Mouse (Mus musculus) forelimb bud, embryonic 11.5 days (tissue): Measurements from ENCODE around the gene Ube2z.

ENCODE experiments used
- DNase-seq: peaks from one replicate; pipeline ENCODE4 v3.0.0-alpha.2; 2012; ENCODE audit warnings: low read depth, low spot score

The Ube2z gene

GRCm38 (mm10) chr11:96058309-96058708 lies 6.9 kb downstream of the Ube2z start:
- no peak for DNase-seq

- DNase-seq: no peak
These were observed 14.3 kb downstream of the Ube2z start for GRCm38 (mm10) chr11:96050854-96051253.

- no peak for DNase-seq
These were observed 15.2 kb downstream of the Ube2z start for GRCm38 (mm10) chr11:96049939-96050338.

DNA sequence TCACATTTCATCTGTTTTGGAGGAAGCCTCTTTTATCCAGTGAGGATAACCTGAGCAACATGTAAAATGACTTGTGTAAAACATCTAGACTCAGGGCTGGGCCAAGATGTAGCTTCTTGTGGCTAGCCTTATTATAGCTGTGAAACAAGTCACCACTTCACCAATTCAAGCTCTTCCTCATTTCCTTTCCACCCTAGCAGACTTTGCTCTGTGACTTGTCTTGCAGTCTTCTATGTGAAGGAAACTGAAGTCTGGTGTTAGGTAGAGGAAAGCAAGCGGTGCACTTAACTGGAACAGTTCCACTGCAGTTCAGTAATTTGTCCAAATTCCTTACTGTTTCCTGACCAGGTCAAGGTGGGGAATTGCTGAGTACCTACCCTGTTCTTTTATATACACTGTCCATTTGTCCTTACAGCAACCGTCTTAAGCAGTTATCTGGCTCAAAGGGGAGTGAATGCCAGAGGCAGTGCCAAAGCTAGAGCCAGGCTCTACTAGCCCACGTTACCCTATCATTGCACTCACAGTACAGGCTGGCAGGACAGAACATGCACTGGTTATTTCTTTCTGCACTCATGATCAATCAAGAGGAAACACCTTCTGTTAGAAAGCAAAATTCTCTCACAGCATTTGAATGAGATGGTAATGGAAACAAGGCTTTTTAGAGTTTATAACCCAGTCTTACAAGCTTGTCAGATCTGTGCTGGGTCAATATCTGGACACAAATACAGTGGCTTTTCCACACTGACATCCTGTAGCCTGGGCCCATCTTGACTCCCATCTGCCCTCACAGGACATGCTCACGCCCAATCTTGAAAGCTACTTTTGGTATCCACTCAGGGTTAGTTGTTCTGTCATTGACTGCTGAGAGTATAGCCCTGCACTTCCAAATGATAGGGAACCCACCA lies 17.5 kb downstream of the Ube2z start:
- DNase-seq: no peak

- no peak for DNase-seq
These were observed 18.4 kb downstream of the Ube2z start for GRCm38 (mm10) chr11:96046793-96047192.

DNA sequence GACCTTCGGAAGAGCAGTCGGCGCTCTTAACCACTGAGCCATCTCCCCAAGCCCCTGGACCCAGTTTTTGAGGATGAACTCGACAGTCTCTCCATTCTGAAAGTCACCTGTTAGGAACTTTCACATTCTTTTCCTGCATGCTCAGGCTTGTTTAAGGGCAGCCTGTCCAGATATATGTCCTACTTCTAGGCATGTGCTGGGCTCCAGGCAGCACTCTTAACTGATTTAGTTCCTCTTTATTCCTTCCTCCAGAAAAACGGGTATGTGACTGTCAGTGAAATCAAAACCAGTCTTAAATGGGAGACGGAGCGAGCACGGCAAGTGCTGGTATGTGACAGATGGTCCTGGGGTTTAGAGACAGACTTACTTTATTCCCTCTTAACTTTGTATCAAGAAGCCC lies 19.2 kb downstream of the Ube2z start:
- no peak for DNase-seq

GRCm38 (mm10) chr11:96044803-96045567 lies 20.2 kb downstream of the Ube2z start:
- DNase-seq: no peak

- no peak for DNase-seq
These were observed 26.6 kb downstream of the Ube2z start for GRCm38 (mm10) chr11:96038560-96038959.

DNA sequence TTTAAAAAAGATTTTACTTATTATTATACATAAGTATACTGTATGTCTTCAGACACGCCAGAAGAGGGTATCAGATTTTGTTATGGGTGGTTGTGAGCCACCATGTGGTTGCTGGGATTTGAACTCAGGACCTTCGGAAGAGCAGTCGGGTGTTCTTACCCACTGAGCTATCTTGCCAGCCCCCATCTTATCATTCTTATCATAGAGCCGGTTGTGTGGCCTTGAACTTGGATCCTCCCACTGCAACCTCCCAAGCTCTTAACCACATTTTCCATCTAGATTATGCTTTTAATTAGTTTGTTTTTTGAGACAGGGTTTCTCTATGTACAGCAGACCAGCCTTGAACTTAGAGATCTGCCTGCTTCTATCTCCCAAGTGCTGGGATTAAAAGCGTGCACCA lies 27.7 kb downstream of the Ube2z start:
- DNase-seq: no peak

DNA sequence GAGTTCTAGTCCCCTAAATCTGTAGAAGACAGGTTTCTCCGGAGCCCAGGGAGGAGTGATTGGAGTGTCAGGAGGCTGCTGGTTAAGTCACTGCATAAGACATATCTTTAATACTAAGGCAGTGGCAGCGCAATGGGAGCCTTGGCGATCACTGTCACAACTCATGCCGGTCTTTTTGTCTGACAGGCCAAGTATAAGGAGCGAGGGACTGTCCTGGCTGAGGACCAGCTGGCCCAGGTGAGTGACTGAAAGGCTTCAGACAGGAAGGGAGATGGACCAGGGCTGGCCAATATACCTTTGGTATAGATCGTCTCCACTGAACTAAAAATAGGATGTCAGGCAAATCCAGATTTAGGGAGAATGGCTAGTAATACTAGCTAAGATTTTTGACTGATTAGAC lies 30.1 kb downstream of the Ube2z start:
- no peak for DNase-seq

DNA sequence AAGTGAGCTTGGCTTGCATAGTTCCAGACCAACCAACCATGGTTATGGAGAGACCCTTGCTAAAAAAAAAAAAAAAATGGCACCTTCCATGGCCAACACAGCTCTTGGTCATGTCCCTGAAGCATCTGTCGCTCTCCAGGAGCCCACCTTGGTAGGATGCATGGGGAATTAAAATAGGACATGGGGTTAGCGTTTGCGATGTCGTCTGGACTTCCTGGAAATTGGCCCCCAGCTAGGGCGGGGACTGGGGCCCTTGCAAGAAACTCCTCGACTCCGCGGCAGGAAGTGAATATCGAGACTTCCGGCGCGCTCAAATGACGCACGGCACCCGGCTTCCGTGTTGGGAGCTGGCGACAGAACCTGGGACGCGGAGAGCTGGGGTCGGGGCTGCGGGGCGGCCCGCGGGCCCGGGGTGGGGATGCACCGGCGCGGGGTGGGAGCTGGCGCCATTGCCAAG lies 30.6 kb downstream of the Ube2z start, which contains the start of gene Snf8:
TSS of gene Snf8 (plus strand) at position 290 of the 457 bp plus-strand sequence.
- DNase-seq: peak; percentile 91

DNA sequence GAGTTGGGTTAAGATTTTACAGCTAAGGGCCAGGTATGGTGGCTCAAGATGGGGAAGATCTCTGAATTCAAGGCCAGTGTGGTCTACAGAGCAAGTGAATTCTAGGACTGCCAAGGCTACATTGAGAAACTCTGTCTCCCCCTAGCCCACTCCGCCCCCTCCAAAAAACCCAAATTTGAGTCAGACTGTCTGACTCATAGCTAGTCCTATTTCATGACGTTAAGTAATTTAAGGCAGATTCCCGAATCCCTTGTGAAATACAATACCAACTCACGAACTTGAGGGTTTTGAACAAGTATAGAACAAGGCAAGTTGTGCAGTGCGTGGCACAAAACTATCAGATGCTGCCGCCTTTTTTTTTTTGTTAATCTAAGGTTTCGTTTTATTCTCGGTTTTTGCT lies 31.1 kb downstream of the Ube2z start:
- DNase-seq: no peak

GRCm38 (mm10) chr11:96033264-96033663 lies 31.9 kb downstream of the Ube2z start:
- DNase-seq: no peak

DNA sequence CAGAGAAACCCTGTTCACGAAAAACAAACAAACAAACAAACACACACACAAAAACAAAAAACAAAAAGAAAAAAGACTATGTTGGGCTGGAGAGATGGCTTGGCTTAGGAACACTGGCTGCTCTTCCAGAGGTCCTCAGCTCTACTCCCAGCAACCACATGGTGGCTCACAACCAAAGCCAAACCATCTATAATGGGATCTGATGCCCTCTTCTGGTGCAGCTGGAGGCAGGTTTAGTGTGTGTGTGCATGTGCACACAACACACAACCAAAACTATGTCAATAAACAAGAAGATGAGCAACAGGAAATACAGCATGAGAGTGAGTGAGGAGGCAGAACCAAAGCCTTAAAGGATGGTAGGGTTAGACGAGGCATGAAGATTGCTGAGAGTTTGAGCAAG lies 33.5 kb downstream of the Ube2z start:
- DNase-seq: no peak

- DNase-seq: no peak
These were observed 34.6 kb downstream of the Ube2z start for GRCm38 (mm10) chr11:96030571-96030970.

- DNase-seq: no peak
These were observed 37.1 kb downstream of the Ube2z start for GRCm38 (mm10) chr11:96028130-96028529.

DNA sequence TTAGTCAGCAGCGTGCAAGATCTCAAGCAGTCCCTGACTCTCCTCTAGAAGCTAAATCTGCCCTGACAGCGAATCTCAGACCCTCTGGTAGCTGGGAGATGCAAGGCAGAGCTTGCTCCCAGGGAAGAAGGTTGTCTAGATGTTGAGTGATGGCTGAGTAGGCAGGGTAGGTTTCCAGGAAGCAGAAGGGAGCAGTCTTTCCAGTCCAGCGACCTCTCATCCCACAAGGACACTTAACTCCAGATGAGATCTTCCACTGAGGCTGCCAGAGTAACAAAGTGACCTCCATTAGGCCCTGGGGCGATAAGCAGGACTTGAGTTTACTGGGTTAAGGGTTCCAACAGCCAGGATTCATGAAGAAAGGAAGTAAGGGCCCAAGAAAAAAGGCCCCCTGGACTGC lies 44.6 kb downstream of the Ube2z start:
- DNase-seq: no peak

GRCm38 (mm10) chr11:96017941-96018351 lies 47.2 kb downstream of the Ube2z start:
- no peak for DNase-seq

GRCm38 (mm10) chr11:96015421-96015820 lies 49.8 kb downstream of the Ube2z start:
- DNase-seq: no peak

DNA sequence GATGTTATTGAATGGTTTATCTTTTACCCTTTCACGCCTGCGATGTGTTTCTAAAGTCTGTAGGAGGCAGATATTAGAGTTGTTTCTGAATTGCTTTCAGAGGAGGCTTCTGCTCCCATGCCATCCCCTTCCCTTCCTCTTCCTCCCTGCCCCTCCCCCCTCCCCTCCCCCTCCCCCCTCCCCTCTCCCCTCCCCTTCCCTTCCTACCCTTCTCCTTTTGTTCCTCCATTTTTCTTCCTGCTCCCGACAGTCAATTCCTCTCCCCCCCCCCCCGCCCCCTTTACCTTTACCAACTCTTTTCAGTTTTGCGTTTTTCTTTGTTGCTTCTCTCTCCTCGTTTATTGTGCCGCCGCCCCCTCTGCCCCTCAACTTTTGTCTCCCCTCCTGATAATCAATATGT lies 53.2 kb downstream of the Ube2z start:
- no peak for DNase-seq

DNA sequence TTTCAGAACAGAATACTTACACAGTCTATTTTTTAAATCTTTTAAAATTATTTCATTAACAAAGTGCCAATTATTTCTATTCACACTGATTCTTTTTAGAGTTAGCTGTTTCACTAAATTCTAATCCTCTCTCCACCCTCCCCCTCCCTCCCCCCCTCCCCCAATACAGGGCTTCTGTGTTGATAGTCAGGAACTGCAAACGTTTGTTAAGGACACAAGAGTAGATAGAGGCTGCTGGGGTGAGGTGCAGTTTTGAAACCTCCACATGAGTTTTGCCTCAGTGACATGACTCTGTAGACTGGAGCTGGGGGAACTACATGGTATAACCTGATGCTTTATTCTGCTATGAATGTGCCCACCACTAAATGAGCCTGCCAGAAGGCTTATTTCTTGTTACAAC lies 56.4 kb downstream of the Ube2z start:
- no peak for DNase-seq

GRCm38 (mm10) chr11:96007516-96008235 lies 57.5 kb downstream of the Ube2z start:
- peak; percentile 59 for DNase-seq
